Mouse (Mus musculus): ENCODE results near the gene Zfp704.
"Not testable (repeated sequence)": the region's sequence is repeated elsewhere in the genome, so short reads cannot be mapped to it uniquely, and the experiment has no call there.

The Zfp704 gene

GRCm38 (mm10) chr3:9598061-9598460 is 11.8 kb downstream of the Zfp704 start:
- in situ Hi-C loops (cut with MboI, MseI) = loop anchor here (5.0 kb wide), 1 partner anchor 196 kb away; no protein-coding TSS in a partner anchor

- in situ Hi-C loops (cut with MboI, MseI) = no loop called here
Observed at GRCm38 (mm10) chr3:9594457-9594856, 15.4 kb downstream of the Zfp704 start.

GRCm38 (mm10) chr3:9593832-9594231 is 16.1 kb downstream of the Zfp704 start:
- in situ Hi-C loops (cut with MboI, MseI) = no loop called here

GRCm38 (mm10) chr3:9591416-9592110 is 18.3 kb downstream of the Zfp704 start:
- in situ Hi-C loops (cut with MboI, MseI) = no loop called here

DNA sequence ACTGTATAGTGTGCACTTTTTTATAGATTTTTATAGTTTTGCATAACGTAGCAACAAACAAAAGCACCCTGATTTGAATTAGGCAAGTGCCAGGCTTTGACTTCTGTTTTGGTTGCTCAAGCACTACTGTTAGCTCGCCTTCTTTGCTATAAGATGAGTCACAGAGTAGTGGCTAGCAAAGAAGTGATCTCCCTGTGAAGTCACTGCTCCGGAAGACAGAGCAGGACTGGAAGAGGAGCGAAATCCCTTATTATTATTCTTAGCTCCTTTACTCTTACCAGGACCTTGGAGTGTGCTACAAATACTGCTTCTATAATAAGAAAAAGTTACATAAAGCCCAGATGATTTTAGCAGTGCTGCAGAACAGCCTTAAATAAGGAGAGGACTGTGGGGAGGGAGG is 21.2 kb downstream of the Zfp704 start:
- in situ Hi-C loops (cut with MboI, MseI) = no loop called here

GRCm38 (mm10) chr3:9587304-9587703 is 22.6 kb downstream of the Zfp704 start:
- in situ Hi-C loops (cut with MboI, MseI) = no loop called here

GRCm38 (mm10) chr3:9583516-9583915 is 26.4 kb downstream of the Zfp704 start:
- in situ Hi-C loops (cut with MboI, MseI) = no loop called here

DNA sequence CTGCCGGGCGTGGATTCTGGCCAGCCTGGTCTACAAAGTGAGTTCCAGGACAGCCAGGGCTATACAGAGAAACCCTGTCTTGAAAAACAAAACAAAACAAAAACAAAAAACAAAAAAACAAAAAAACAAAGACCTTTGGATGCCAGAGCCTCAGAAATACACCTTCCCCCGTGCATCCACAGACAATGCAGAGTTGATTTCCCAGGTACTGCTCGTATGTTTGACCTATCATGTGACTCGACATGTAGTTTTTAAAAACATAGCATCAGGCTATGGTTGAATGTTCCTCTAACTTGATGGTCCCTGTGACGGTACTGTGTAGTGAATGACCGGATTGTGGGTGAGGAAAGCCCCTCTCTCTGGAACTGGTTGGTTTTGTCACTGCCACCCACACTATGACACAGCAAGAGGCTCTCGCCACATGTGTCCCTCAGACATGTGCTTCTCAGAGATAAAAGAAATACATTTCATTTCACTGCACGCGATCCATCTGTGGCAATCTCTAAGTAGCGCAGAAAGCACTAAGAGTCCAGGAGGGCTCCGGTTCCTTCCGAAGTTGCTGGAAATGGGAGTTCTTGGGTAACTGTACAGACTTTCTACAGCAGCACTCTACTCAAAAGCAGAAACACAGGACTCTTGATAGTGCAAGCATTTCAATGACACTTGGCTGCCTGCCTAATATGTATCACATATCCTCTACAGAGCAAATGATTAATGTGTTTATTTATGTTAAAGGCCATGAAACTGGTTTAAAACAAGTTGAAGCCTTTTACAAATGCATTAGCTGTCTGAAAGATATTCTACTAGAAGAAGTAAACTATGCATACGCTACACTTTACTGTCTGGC is 28.7 kb downstream of the Zfp704 start:
- in situ Hi-C loops (cut with MboI, MseI) = no loop called here

DNA sequence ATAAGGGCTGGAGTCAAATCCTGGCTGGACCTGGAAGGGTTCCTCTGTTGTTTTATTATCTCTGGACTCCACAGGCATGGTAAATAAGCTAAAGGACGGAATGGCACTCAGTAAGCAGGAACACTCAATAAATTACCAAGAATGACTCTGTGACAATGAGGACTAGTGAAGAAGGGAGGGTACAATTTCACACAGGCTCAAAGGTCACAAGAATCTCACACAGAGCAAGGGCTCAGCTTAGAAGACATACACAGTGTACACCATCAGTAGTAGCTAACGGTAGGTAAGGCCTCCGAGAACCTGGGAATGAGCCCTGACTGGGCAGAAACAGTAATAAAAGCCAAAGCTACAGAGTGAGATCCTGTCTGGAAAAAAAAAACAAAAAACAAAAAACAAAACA is 29.8 kb downstream of the Zfp704 start:
- in situ Hi-C loops (cut with MboI, MseI) = no loop called here

DNA sequence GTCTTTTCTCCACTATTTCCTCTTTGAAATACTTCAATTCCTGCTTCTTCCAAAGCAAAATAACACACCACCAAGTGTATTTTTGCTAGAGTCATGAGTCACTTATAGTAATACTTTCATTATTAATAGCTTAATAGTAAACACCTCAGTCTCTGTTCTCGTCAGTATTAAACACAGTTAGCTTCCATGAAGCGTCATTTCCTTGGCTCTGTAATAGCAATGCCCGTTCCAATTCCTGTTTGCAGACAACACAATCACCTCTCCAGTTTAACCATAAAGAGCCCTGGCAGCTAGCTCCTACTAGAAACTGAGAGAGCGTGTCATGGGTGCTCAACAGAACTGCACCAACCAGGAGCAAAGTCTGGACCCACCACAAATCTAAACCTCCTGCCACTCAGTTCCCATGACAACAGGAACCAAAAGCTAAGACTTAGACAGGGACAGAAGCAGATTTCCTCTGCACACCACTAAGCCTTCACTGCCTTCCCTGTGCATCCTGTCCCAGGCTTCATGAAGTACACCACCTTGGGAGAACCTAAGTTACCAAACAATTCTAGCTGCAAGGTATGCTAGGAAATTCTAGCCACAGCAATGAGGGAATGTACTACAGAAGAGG is 30.7 kb downstream of the Zfp704 start:
- in situ Hi-C loops (cut with MboI, MseI) = no loop called here

GRCm38 (mm10) chr3:9576872-9577271 is 33.0 kb downstream of the Zfp704 start:
- in situ Hi-C loops (cut with MboI, MseI) = no loop called here

DNA sequence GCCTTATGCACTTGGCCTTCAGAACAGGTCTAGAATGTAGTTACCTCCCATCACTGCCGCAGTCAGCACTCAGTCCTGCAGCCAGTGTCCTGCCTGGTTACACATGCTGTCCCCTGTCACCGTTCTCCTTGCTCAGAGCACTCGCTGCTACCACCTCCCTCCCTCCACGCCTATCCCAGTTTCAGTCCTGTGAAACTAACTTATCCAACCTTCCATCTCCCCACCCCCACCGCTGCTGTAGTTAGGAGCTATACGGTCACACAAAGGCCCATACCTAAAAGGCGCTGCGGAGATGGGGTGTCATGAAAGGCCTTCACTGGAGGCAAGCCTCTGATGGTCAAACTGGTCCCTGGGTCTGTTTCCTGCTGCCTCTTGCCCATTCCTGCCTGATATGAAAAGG is 35.6 kb downstream of the Zfp704 start:
- in situ Hi-C loops (cut with MboI, MseI) = no loop called here

DNA sequence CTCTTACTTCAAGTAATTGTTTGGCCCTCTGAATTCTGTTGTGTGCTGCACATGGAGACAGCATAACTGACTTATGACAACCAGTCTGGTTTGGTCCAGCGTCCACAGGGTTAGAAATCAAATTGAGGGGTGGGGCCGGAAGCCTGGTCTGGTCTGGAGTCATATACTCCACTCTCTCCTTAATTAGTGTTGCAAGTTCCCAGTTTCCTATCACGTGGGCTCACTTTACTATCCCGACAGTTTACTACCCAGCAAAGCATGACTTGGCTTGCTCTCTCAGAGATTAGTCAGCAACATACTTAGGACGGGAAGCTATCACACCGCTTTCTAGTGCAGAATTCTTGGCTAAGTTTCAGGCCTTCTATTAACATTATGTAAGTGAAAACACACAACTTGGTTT is 36.3 kb downstream of the Zfp704 start:
- in situ Hi-C loops (cut with MboI, MseI) = no loop called here

DNA sequence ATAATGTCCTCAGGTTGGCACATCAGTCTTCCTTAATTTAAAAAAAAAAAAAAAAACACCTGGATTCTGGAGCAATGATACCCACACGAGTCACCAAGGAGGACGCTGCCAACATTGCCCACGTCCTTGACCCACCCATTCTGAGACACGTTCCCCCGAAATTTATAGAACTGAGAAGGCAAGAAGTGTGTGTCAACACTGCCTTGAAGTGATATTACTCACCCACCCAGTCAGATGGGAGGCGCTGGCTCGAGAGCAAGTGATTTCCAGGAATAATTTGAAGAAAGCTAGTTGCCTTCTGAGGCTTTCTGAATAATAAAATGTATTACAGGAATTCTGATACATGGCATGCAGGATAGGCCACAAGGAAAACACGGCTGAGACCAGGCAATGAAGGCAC is 37.6 kb downstream of the Zfp704 start:
- in situ Hi-C loops (cut with MboI, MseI) = no loop called here

DNA sequence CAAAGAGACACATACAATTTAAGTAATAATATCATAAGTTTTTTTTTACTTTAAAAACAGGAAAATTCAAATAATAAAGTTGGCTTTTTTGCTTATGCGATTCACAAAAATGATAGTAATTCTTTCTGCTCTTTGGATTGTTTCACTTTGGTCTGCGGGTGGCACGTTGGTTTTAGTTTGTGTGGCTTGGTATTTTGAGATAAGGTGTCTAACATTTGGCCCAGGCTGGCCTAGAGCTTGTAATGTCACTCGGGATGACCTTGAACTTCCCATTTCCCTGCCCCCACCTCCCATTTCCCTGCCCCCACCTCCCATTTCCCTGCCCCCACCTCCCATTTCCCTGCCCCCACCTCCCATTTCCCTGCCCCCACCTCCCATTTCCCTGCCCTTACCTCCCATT is 39.1 kb downstream of the Zfp704 start:
- in situ Hi-C loops (cut with MboI, MseI) = no loop called here

GRCm38 (mm10) chr3:9569706-9570105 is 40.2 kb downstream of the Zfp704 start:
- in situ Hi-C loops (cut with MboI, MseI) = not testable (repeated sequence)

DNA sequence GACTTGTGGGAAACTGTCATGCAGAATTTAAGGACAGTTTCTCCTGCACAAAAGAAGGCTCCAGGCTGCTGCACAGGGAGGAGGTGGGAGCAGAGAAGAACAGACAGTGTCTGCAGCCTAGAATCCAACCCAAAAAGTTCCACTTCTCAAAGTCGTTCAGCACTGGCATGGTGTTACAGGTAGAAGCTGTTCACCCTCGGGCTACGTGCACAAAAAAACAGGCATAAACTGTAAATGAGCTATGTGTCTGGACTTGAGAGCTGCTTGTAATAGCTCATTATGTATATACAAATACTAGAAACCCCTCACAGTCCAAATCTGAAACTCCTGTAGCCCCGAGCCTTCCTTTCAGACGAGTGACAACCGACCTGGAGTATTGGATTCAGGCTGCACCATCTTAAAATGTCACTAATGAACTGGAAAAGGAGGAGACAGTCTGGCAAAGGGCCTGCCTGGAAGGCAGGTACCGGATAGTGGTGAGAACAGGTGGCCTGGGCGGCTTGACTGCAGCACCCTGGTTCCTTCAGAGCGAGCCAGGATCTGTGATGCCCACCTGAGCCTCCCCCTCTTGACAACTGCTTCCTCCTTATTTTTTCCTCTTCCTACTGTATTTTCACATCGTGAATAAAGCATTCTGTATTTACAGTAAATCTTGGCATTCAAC is 41.2 kb downstream of the Zfp704 start:
- in situ Hi-C loops (cut with MboI, MseI) = no loop called here

DNA sequence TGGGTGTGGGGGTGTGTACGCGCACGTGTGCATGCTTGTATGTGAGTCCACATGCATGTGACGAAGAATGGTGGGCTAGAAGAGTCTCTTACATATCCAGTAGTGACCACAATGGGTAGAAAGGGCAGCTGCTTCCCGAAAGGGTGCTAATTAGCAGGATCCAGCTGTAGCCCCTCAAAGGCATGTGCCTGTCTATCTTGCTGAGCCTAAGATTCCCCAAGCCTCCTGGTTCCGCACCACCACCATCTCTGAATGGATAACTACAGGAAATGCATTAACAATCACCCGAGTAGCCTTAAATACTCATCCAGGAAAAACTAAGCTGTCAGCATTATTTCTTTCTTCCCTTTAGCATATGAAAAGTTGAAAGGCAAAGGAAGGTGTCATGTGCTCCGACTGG is 41.9 kb downstream of the Zfp704 start:
- in situ Hi-C loops (cut with MboI, MseI) = no loop called here

- in situ Hi-C loops (cut with MboI, MseI) = no loop called here
Observed at GRCm38 (mm10) chr3:9566831-9567230, 43.1 kb downstream of the Zfp704 start.

DNA sequence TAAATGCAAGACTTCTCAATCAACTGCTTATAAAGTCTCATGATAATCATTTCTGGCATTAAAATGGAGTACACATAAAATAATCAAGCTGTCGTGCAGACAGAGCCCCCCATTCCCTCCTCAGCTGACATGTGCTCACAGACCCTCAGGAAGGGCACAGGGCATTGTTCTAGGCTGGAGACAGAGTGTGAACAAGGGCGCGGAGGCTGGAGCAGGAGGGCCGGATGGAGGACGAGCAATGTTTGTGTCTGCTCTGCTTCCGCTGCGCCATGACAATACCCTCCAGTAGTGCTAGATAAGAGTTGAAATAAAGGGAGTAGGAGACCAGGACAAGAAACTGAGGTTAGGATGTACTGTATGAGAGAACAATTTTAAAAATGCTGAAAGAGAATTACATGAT is 46.3 kb downstream of the Zfp704 start:
- in situ Hi-C loops (cut with MboI, MseI) = no loop called here

DNA sequence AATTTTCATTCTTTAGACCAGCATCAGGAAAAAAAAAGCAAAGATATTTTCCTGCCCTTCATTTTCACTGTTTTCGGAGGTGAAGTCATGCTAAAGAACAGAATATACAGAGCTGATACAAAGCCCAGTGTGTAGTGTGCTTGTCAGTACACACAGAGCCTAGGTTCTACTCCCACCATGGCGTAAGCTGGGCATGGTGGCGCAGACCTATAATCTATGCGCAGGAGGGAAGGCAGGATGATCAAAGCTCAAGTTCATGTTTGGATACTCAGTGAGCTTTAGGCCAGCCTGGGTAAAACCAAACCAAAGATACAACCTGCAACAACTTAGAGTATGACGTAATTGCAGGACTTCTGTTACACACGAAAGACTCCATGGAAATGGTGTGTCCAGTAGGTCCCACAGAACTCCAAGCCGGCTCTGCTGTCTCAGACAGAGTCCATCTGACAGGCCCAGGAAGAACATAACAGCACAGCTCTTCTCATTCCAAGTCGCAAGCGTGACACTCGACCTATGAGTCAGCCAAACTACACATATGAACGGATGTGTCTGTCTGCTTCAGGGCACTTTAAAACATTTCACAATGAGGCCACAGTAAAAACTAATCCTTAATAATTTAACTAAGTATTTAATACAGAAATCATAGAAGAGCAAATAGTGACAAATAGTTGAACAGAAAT is 47.1 kb downstream of the Zfp704 start:
- in situ Hi-C loops (cut with MboI, MseI) = no loop called here

Data from regulatory T cell (primary cell).